Mouse (Mus musculus) macrophage (primary cell): Measurements from ENCODE around the gene Kmt5b. TPM values are rescaled to one million over a fixed set of nuclear protein-coding genes. Genes with fewer than 3 reads are reported as not detected.

Source experiments
- H3K27ac ChIP-seq: fragments of 350-480 bp; formaldehyde crosslinking; 2 replicates; pipeline ENCODE4 v1.9.0; 2021
- H3K36me3 ChIP-seq: fragments of 350-480 bp; formaldehyde crosslinking; 2 replicates; pipeline ENCODE4 v1.9.0; 2021; ENCODE audit errors: inconsistent target
- H3K4me3 ChIP-seq: fragments of 350-480 bp; formaldehyde crosslinking; 2 replicates; pipeline ENCODE4 v1.9.0; 2021; ENCODE audit errors: inconsistent target
- H3K79me2 ChIP-seq: fragments of 350-480 bp; formaldehyde crosslinking; 2 replicates; pipeline ENCODE4 v1.9.0; 2021; ENCODE audit errors: inconsistent target
- WGBS: methylation state at CpG from one replicate; pipeline ENCODE4 v1.1.7; 2026; ENCODE audit warnings: inconsistent platforms; ENCODE audit not compliant: missing documents; 5-methylcytosine and 5-hydroxymethylcytosine counted together
- polyA plus RNA-seq: library from polyadenylated mRNA; stranded (reverse); fragments of 250-400 nt; gene quantifications from 3 replicates; pipeline ENCODE4 v1.2.4, GENCODE M21; 2018; ENCODE audit warnings: inconsistent platforms

Gene Kmt5b
- polyA plus RNA-seq, 1 experiment from 2014 or later, result 28.8 TPM

- no peaks in the 10 kb centered on the region for H3K36me3 ChIP-seq
- no peaks in the 10 kb centered on the region for H3K79me2 ChIP-seq
- WGBS, result 46% methylated on average over 8 of the region's 8 CpGs
- H3K4me3 ChIP-seq, result no peak overlapping the region
- H3K27ac ChIP-seq, result no peak overlapping the region
These were observed 14.5 kb upstream of the Kmt5b start for GRCm38 (mm10) chr19:3752621-3753239.

DNA sequence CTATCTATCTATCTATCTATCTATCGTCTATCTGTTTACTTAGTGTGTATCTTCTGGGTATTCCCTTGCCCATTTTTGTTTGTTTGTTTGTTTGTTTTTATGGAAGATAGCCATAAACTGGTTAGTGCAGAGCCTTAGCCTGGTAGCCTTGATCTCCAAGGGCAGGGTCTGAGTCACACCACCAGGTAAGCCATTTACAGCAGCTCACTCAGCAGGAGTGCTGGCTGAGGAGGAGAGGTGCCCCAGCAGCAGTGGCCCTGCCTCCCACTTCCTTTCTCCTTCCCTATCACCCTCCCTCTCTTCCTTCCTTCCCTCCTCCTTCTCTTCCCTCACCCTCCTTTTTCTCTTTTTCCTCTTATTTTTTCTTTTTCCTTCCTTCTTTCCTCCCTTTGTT lies 14.0 kb upstream of the Kmt5b start:
- no peak overlapping the region for H3K4me3 ChIP-seq
- no peaks in the 10 kb centered on the region for H3K36me3 ChIP-seq
- H3K27ac ChIP-seq, result no peak overlapping the region
- no peaks in the 10 kb centered on the region for H3K79me2 ChIP-seq
- 67% methylated on average over 1 of the region's 1 CpGs for WGBS

DNA sequence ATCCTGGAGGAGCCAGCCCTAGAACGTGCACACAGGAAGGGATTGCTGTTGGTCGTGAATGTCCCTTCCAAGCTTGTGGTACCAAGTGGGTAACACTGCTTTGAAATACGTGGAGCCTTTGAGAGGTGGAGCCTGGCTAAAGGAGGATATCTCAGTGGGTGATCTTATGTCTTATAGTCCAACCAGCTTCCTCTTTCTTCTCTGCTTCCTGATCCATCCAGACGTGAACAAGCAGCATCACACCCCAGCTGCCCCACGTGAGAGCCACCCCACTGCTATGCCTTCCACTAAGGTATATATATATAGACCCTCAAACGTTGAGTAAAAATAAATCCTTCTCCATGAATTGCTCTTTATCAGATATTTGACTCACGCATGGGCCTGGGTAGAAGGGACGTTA lies 13.5 kb upstream of the Kmt5b start:
- 28% methylated on average over 8 of the region's 8 CpGs for WGBS
- H3K79me2 ChIP-seq, result no peaks in the 10 kb centered on the region
- no peaks in the 10 kb centered on the region for H3K36me3 ChIP-seq
- no peak overlapping the region for H3K4me3 ChIP-seq
- no peak overlapping the region for H3K27ac ChIP-seq

GRCm38 (mm10) chr19:3757861-3758260 lies 9.4 kb upstream of the Kmt5b start:
- no peaks in the 10 kb centered on the region for H3K79me2 ChIP-seq
- H3K27ac ChIP-seq, result no peak overlapping the region
- H3K36me3 ChIP-seq, result no peaks in the 10 kb centered on the region
- WGBS, result 80% methylated on average over 1 of the region's 1 CpGs
- H3K4me3 ChIP-seq, result no peak overlapping the region

GRCm38 (mm10) chr19:3765221-3765820 lies 1.9 kb upstream of the Kmt5b start:
- 76% methylated on average over 4 of the region's 4 CpGs for WGBS
- no peak overlapping the region for H3K4me3 ChIP-seq
- H3K79me2 ChIP-seq, result peaks cover 13% of the 10 kb centered on the region
- H3K27ac ChIP-seq, result no peak overlapping the region
- H3K36me3 ChIP-seq, result no peaks in the 10 kb centered on the region

DNA sequence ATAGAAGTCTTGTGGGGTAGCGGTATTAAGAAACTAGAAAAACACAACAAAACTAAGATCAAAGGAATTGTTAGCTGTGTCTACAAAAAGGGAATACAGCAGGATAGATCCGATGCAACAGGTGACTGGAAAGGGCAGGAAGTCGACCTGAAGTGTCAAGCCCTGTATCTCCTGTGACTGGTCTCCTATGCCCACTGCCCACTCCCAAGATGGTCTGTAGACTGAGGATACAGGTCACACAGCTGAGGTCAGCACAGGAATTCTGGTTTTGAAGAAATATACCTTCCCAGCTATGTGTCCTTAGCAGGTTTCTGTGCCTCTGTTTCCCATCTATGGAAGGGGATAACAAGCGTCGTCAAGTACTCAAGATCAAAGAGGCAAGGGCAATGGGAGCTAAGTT lies 843 bp upstream of the Kmt5b start:
- Histone ChIP-seq H3K36me3 (no peaks in the 10 kb centered on the region), H3K79me2 (peaks cover 24% of the 10 kb centered on the region), H3K4me3 (no peak overlapping the region), H3K27ac (no peak overlapping the region)
- WGBS, result 96% methylated on average over 5 of the region's 5 CpGs

DNA sequence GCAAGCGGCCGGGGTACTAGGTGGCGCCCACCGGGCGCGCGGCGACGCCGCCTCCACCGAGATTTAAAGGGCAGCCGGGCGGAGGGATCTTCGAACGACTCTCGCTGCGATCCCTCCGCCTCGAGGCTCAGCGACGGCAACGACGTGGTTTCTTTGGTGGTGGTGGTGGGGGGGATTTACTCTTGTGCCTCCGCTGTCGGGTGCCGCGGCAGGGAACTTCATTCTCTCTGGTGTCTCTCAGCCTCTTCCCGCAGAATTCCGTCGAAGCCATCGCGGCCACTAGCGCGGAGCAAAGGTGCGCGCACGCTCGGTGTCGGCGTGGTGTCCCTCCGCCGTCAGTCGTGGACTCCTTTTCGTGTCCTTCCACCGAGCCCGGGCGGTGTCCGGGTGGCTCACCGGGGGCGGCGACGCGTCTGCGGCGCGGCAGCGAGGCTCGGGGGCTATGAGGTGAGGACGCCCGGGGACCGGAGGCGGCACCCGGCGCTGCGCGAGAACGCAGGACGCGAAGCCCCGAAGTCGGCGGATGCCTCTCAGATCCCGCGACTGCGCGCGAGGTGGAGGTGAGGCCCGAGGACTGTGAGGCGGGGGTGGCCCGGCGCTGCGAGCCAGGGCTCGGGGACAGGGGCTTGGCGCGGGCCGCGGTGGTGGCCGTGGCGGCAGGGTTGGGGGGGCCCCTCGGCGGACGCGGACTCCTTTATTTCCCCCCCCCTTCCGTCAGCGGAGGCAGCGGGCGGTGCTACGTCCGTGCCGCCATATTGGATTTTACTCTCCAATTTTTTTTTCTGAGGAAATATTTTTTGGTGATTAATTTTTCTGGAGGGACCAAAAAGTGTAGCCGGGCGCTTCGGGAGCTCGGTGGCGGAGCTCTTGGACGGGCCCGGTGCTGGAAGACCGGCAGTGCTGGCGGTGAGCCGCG lies 818 bp downstream of the Kmt5b start:
- under 1% methylated on average over 90 of the region's 111 CpGs for WGBS

GRCm38 (mm10) chr19:3768697-3769383 lies 1.6 kb downstream of the Kmt5b start:
- Histone ChIP-seq H3K27ac (peak overlapping the region; percentile 67), H3K36me3 (no peaks in the 10 kb centered on the region), H3K79me2 (peaks cover 48% of the 10 kb centered on the region), H3K4me3 (peak overlapping the region; percentile 63)
- 2% methylated on average over 44 of the region's 60 CpGs for WGBS

More for the DNA sequence above, 818 bp downstream of the Kmt5b start:
- peaks cover 40% of the 10 kb centered on the region for H3K79me2 ChIP-seq
- peak overlapping the region; percentile 84 for H3K27ac ChIP-seq
- H3K4me3 ChIP-seq, result peak overlapping the region; percentile 28
- H3K36me3 ChIP-seq, result no peaks in the 10 kb centered on the region

DNA sequence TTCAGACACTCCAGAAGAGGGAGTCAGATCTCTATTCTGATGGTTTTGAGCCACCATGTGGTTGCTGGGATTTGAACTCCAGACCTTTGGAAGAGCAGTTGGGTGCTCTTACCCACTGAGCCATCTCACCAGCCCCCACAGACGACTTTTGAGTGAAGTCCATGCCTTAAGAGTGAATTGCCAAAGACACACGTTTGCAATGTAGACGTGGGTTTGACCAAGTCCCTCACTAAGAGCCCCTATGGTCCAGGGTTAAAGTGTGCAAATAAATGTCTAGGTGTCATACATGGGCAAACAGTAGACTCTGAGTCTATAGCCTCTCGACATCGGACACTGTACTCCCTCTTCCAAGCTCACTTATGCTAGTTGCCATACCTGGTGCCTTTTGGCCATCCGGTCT lies 2.3 kb downstream of the Kmt5b start:
- no peaks in the 10 kb centered on the region for H3K36me3 ChIP-seq
- H3K27ac ChIP-seq, result peak overlapping the region; percentile 45; the same call in 1 of the 2 replicates
- WGBS, result 69% methylated on average over 6 of the region's 6 CpGs
- peaks cover 55% of the 10 kb centered on the region for H3K79me2 ChIP-seq
- peak overlapping the region; percentile 63 for H3K4me3 ChIP-seq

GRCm38 (mm10) chr19:3774159-3774558 lies 6.9 kb downstream of the Kmt5b start:
- Histone ChIP-seq H3K79me2 (peaks cover 100% of the 10 kb centered on the region), H3K36me3 (no peaks in the 10 kb centered on the region), H3K27ac (no peak overlapping the region), H3K4me3 (no peak overlapping the region)
- 64% methylated on average over 2 of the region's 2 CpGs for WGBS

DNA sequence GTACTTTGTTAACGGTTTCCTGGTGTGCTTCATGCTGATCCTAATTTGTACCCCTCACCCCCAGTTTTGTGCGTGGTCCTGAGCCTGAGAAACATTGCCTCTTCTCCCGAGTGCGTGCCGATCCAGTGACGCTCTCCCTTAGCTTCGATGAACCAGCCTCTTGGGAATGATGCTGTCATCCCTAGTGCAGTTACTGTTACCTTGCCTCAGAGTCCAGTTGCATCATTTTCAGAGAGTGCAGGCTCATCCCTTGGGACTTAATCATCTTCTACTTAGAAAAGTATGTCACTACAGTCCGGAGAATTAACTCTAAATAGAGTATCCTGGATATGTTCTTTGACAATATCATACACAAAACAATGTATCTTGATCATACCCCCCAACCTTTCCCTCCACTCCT lies 11.5 kb downstream of the Kmt5b start:
- no peak overlapping the region for H3K27ac ChIP-seq

GRCm38 (mm10) chr19:3790077-3790476 lies 22.9 kb downstream of the Kmt5b start:
- Histone ChIP-seq H3K79me2 (peaks cover 18% of the 10 kb centered on the region; the same call in 1 of the 2 replicates), H3K36me3 (peaks cover 51% of the 10 kb centered on the region; the same call in 1 of the 2 replicates), H3K4me3 (no peak overlapping the region), H3K27ac (no peak overlapping the region)
- 53% methylated on average over 1 of the region's 1 CpGs for WGBS

More for the DNA sequence above, 11.5 kb downstream of the Kmt5b start:
- WGBS, result 96% methylated on average over 8 of the region's 8 CpGs
- Histone ChIP-seq H3K4me3 (no peak overlapping the region), H3K36me3 (peaks cover 12% of the 10 kb centered on the region; the same call in 1 of the 2 replicates), H3K79me2 (peaks cover 98% of the 10 kb centered on the region)

DNA sequence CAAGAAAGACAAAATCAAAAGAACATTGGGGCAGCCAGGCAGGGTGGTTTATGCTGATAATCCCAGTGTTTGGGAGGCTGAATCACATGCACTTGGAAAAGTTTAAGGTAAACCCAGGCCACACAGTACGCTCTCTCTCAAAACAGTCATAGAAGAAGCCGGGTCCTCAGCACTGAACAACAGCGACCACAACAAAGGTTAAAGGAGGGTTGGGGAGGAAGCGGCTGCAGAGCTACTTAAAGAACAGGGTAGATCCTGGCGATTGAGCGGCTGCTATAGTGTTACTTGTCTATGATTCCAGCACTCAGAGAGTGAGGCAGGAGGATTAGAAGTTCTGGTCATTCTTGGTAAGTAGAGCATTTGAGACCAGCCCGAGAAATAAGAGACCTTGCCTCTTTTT lies 38.3 kb downstream of the Kmt5b start:
- H3K27ac ChIP-seq, result no peak overlapping the region
- no peak overlapping the region for H3K4me3 ChIP-seq
- 95% methylated on average over 7 of the region's 7 CpGs for WGBS
- H3K36me3 ChIP-seq, result peaks cover 84% of the 10 kb centered on the region
- no peaks in the 10 kb centered on the region for H3K79me2 ChIP-seq

GRCm38 (mm10) chr19:3810536-3811233 lies 43.5 kb downstream of the Kmt5b start:
- no peaks in the 10 kb centered on the region for H3K79me2 ChIP-seq
- H3K27ac ChIP-seq, result no peak overlapping the region
- H3K4me3 ChIP-seq, result no peak overlapping the region
- WGBS, result 90% methylated on average over 10 of the region's 10 CpGs
- H3K36me3 ChIP-seq, result peaks cover 64% of the 10 kb centered on the region
